Mouse (Mus musculus) lung, adult 18-20 months (tissue): Measurements from ENCODE around the gene Lnpep.
"Not testable (repeated sequence)": the region's sequence is repeated elsewhere in the genome, so short reads cannot be mapped to it uniquely, and the experiment has no call there.

ENCODE experiments used
- DNase-seq, 2 experiments: peaks; one replicate each; pipeline ENCODE4 v3.0.0; 2022; ENCODE audit warnings: mixed read lengths in 2 of 2

Gene Lnpep

GRCm38 (mm10) chr17:17624957-17625586, at the start of gene Lnpep:
Gene Lnpep (minus strand): TSS chr17:17625050.
- DNase-seq = peak; percentile 95

DNA sequence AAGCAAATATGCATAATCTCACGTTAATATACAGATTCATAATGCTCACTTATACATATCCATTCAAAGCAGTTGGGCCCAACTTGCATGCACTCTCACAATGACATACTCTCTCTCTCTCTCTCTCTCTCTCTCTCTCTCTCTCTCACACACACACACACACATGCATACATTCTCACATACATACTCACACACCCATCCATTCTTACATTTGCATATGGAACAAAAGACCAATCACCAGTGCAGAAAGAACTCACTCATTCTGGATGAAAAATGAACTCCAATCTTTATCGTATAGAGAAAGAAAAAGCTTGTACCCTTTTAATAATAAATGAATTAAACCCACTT, 31.0 kb upstream of the Lnpep start:
- no peak for DNase-seq

- no peak for DNase-seq
These were observed 30.4 kb upstream of the Lnpep start for GRCm38 (mm10) chr17:17654997-17655828.

- DNase-seq = no peak
These were observed 27.7 kb upstream of the Lnpep start for GRCm38 (mm10) chr17:17652570-17652969.

DNA sequence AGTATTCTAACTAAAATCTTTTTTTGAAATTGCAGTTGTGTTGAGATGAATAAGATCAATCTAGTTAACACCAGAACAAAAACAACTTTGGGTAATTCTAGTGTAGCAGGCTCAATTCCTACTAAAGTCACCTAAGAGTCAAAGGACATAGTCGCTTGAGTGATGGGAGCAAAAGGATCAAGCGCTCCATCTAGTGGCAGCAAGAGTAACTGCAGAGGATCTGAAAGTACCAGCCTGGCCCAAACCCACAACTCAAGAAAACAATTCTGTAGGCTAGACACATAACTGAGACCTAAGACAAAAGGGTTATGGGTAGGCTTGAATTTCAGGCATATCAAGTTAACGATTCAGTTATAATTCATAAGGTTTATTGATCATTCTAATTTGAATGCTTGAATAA, 20.9 kb upstream of the Lnpep start:
- DNase-seq = peak; percentile 11 to 53

DNA sequence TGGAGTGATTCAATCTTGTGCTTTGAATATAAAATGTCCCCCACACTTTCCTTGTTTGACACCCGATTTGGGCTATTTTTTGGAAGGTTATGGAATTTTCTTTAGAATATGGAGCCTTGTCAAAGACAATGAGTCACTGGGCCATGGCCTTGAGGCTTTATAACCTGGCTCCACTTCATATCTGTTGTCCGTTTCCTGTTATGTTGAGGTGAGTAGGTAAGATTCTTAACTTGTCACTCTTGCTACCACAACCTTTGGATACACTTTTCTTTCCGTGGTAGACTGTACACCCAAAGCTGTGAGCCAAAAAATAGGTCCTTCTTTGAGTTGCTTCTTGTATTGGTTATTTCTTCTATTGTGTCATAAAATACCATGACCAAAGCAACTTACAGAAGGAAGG, 12.5 kb upstream of the Lnpep start:
- DNase-seq = no peak

GRCm38 (mm10) chr17:17636147-17636546, 11.3 kb upstream of the Lnpep start:
- no peak for DNase-seq

GRCm38 (mm10) chr17:17634033-17634432, 9.2 kb upstream of the Lnpep start:
- DNase-seq = no peak

DNA sequence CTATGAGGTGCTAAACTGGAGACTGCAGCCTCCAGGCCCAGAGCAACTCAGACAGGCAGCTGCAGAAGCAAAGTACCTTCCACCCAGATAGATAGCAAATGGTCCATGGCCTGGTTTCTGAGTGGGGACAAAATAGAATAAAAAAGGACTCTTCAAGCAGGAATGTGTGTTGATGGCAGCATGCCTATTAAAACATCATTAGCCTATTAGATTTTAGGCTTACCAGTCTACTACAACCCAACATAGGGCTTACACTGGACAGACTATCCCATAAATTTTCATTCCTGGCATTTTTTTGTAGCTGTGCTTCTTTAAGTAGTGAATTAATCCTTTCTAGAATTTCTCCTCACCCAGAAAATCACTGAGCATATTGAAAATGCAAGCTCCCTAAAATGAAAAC, 7.1 kb upstream of the Lnpep start:
- DNase-seq = no peak

DNA sequence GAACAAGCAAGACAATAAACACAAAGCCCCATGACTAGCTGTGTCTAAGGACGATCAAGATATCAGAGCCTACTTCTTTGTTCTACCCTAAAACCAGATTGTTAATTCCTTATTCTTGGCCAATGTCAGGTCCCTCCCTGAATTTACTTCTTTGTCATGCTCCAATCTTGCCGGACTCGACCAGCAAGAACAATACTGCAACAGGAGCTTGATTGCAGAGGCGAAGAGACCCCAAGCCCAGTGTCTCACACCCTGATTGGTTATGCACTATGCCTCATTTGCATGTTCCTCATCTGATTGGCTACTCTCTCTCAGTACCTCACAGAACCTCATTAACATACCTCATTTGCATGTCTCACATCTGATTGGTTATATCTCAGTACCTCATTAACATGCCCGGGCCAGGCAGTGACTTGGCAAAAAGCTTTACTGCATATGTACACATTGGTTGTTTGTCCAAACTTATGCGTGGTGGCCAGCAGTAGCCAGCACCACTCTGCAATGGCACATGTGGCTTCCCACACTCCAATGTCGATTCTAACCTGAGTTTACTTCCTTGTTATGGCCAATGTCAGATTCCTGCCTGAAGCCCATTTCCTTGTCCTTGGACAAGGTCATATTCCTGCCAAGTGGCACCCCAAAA, 3.5 kb upstream of the Lnpep start:
- not testable (repeated sequence) for DNase-seq

DNA sequence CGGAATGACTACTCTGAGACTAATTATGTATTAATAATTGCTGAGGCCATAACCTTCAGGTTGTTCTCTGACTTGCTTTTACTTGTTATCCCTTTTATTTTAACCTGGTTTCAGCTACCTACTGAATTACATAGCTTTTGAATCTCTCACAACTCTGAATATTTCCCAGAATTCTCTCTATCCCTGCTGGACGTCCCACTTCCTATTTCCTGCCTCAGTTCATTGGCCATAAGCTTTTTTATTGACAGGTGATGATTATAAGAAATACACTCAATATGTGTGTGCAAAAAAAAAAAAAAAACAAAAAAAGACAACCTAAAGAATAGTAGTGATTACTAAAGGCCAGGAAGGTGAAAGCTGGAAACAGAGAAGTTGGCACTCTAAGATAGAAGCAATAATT, 2.7 kb upstream of the Lnpep start:
- DNase-seq = no peak

DNA sequence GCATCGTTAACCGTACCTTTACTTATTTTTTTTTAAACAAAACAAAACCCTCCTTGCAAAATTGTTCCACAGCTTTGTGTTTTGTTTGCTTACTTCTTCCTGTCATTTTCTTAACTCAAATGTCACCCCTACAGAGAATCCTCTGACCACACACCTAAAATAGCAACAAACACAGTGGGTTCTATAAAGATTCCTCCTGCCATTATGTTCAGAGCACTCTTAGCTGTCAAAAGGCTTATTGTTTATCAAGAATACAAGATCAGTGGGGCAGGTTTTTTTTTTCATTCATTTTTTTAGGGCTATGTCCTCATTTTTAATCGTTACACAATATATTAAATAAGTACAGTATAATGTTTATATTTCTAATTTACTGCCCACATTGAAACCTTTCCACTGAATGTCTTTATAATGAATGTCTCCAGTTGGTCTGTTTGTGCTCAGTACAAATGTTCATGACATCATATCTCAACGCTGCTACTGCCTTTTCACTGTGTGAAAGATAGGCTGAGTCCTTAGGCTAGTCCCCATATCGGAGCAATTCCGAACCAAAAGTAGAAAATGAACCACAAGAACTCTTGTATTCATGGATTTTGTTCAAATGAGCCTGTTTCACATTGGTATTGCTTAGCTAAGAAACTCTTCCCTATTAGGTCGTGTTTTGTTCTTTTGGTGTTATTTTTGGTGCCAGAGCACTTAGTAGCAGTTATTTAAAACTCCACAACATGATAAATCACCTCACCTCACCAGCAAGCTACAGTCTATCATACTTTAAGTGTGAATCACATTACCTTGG, 1.2 kb upstream of the Lnpep start:
- no peak for DNase-seq

DNA sequence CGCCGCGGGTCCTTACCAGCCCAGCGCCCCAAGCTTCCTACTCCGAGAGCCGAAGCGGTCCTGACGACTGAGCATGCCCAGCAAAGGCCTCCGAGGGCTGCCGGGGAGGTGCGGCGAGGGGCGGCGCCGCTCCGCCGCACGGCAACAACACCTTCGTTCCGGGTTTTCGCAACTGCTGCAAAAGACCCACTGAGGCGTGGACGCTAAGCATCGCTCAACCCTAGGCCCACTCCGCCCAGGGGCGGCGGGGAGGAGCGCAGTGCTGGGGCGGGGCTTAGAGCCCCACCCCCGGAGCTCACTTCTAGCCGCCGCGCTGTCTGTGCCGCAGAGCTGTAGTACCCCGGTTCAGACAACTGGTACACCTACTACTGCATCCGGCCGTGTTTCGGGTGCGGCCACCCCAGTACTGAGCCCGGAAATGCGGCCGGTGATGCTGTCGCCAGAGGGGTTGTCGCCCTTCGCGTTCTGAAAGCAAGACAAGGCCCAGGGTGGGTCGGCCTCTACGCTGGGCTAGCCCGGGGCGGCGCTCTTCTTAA, 361 bp downstream of the Lnpep start:
- DNase-seq = peak; percentile 95 to 96

DNA sequence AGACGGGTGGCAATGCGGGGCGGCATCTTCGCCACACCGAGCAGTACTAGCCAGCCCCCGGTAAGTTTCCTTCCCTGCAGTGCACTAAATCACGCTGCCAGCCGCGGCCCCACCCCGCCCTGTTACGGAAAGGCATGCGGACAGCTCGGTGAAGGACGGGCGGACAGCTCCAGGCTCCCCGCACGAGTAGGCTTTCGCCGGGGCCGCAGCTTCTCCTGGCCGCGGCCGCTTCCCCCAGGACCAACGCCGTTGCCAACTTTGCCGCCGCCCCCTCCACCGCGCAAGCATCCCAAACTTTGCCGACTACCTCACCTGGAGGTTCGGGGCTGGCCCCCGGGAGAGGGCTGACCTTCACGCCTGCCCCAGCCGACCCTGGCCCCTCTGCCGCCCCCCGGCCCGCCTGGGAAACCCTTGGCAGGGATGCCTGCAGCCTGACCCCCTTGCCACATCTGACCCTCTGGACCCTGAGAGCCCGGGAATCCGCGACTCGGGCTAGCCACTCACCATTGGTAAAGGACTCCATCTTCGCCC, 895 bp downstream of the Lnpep start:
- DNase-seq = peak; percentile 73 to 75

- DNase-seq = no peak
These were observed 1.5 kb downstream of the Lnpep start for GRCm38 (mm10) chr17:17623221-17623889.

GRCm38 (mm10) chr17:17622576-17622975, 2.3 kb downstream of the Lnpep start:
- DNase-seq = no peak

DNA sequence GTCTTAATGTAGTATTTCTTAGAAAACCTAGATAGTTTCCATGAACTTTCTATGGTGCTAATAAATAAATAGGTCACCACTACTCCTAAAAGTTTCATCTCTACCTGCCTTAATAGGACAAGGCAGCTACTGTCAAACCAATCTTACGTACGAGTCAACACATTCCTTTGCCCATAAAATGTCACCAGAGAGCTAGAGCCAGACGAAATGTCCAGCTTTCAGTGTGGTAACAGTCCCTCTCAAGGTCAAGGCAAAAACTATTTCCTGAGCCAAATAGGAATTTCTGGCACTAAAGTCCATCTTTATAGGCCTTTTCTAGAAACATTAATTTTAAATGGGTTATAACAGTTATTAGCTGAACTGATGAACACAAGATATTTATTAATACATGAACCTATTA, 3.3 kb downstream of the Lnpep start:
- DNase-seq = no peak

DNA sequence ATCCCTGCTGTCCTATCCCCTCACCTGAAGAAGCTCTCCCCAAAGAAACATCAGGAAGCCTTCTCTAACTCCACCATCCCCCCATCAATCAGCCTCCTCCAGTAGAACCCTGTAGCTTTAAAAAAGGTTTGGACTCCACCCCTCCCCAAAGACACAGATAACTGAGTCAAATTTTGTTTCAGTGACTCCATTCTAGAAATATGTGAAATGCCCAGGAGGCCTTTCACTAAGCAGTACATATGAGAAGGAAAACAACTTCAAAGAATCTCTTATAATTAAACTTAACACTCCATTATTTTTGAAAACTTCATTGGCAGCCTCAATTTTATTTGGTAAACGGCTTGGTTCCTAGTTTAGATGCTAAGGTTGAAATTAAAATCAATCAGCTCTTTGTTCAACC, 6.4 kb downstream of the Lnpep start:
- no peak for DNase-seq

- no peak for DNase-seq
These were observed 7.2 kb downstream of the Lnpep start for GRCm38 (mm10) chr17:17617440-17618204.

DNA sequence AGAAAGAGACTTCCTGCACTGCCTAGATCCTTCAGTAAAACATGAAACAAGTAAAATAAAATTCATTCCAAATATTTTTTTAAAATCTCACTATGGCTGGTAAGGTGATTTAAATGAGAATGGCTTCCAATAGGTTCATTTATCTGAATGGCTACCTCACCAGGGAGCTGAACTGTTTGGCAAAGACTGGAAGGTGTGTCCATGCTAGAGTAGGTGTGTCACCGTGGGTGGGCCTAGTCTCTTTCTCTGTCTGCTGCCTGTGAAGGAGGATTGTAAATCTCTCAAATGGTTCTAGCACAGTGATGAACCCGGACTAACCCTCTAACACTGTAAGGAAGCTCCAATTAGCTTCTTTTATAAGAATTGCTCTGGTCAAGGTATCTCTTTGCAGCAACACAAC, 12.5 kb downstream of the Lnpep start:
- DNase-seq = no peak

DNA sequence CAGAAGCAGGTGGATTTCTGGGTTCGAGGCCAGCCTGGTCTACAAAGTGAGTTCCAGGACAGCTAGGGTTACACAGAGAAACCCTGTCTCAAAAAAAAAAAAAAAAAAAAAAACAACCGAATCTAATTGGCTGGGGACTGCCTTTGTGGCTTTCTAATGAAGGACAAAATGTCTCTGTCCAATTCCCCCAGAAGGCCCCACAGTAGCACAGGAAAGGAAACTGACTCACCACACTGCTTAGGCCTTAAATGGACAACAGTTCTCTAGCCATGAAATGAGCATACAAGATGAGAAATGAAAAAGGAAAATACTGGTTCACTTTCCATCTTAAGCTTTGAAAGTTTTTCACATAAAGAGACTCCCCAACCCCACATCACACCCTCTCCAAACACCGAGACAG, 15.3 kb downstream of the Lnpep start:
- DNase-seq = no peak
